Mouse (Mus musculus): Measurements from ENCODE around the gene Wdr91.

DNA sequence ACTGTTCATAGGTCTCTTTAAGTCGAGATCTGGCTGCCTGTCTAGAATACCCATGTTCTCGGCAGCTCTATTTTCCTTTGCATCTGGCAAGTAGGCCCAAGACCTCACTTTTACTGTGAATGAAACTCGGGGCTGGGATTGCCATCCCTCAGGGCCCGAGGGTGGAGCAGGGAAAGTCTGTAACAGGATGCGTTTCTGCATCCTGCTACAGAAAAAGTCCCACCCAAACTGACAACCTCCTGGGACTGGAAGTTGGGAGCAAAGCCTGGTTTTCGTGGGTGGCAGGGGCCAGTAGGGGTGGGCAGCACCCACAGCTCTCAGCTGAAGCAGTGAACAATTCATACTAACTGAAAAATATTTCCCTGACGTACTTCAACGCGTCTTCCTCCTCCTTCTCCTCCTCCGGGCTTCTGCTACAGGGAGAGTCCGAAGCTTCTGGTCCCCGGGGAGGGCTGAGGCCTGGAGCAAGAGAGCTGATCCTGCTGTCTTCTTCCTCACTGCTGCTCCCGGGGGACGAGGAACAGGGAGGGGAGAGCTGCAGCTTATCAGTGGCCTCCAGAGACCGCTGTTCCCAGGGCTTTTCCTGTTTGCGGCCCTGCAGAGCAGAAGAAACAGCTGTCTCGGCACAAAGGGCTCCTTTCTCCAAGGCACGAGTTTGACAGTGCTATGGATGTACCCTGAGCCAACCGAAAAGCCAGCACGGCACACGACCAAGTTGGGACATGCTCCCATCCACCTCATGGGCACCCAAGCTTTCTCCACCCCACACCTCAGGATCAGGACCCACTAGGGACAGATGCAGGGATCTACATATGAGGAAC is 36.4 kb downstream of the Wdr91 start:
- TF ChIP-seq CTCF (IDR thresholded peaks at IDR 0.05) (peak; percentile 63), EP300 (IDR thresholded peaks at IDR 0.05) (peak; percentile 70; the same call in 1 of the 2 replicates)
